Mouse (Mus musculus): Measurements from ENCODE around the gene Dhx57.
"Not testable (repeated sequence)": the region's sequence is repeated elsewhere in the genome, so short reads cannot be mapped to it uniquely, and the experiment has no call there.

Dhx57 gene

DNA sequence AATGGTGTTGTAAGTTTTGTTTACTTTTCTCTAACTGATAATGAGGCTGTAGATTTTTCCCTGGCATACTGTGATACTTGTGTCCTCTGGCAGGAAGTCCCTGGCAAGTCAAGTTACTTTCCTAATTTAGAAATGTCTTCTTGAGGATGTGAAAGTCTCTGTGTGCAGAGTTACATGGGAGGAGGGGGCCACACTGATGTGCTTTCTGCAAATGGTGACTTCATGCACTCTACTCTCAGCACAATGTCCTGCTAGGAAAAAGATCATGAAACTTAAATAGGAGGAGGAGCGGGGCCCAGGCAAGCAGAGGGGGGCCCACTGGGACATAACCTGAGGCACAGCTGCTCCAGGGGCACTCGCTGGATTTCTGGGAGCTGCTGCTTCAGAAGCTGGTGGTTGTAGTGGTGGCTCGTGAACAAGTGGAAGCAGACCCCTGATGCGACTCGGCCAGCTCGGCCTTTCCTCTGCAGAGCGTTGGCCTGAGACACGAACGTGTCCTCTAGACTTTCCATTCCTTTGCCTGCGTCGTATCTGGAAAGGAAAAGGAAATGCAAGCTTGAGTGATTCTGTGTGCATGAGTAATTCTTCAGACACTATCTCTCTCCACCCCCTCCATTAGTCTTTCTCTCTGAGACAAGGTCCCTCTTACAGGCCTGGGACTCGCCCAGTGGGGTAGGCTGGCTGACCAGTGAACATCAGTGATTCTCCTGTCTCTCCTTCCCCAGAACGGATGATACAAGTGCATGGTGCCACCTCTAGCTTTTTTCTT, 37.3 kb downstream of the Dhx57 start:
- peak; percentile 23 for DNase-seq

DNA sequence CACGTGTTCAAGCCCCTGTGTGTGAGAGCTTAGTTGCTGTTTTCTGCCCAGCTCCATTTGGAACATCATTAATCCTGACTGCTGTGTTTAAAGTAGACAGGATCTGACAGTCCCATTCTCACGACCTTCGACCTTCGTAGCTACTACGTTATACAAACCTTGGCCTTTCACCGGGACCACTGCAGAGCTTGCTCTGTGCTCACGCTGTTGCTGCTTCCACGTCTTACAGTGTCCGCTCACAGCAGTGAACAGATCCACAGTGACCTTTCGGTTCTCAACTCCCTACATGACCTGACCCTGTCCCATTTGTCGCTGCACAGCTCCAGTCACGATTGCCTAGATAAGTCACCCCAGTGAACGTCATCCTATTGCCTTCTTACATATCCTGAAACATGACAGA, 47.2 kb downstream of the Dhx57 start:
- DNase-seq, result no peak

DNA sequence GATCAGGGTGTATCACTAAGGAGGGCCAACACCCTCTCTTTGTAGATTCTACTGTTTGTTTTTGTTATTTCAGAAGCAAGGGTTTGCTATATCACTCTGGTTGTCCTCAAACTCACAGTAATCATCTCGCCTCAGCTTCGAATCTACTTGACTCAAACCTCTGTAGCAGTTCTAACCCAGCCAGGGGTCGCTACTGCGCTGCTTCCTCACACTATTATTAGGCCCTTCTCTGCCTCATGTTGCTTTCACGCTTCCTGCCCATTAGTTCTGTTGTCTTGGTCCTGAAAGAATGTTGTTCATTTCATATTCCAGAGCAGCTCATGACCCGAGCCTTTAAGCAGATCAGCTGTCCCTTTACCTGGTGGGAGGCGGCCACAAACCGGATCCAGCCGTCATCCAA, 48.7 kb downstream of the Dhx57 start:
- no peak for DNase-seq

DNA sequence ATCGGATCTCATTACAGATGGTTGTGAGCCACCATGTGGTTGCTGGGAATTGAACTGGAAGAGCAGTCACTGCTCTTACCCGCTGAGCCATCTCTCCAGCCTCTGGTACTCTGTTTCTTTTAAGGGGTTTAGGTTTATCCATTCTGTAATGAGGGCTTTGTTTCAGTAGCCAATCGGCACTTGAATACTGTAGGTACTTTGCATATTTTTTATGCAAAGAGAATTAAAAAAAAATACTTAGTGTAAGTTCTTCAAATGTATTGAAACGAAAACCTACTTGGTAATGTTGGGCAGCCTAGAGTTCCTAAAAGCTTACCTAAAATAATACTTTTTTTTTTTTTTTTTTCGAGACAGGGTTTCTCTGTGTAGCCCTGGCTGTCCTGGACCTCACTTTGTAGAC, 52.8 kb downstream of the Dhx57 start:
- no peak for DNase-seq

DNA sequence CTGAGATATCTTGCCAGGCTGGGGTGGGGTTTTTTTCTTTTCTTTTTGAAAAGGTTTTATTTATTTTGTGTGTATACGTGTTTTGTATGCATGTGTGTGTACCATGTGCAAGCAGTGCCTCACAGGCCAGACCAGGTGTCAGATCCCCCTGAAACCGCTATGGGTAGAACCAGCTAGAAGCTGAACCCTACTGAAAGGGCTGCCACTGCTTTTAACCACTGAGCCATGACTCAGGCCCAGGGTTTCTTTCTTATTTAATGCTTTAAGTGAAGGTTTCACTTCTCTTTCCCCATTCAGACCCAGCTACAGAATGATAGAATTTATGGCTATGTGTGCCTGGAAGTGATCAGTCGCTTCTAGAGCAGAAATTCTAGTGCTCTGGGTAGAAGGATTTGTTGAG, 53.5 kb downstream of the Dhx57 start:
- DNase-seq, result no peak

DNA sequence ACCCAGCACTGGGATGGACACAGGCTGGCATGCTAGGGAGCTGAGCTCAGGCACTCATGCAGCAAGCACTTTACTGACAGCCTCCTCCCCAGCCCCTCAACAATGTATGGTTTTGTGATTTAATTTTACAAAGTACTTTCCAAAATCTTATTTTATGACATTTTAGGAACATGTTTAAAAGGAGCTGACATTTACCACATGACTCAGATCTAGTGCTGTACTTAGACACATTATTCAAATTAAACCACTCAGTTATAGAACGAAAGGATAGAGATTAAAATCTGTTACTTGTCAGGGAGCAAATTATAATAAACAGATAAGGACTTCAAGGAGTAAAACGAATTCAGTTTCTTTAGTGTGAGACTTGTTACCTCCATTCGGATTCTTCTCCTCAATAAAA, 54.8 kb downstream of the Dhx57 start:
- no peak for DNase-seq

DNA sequence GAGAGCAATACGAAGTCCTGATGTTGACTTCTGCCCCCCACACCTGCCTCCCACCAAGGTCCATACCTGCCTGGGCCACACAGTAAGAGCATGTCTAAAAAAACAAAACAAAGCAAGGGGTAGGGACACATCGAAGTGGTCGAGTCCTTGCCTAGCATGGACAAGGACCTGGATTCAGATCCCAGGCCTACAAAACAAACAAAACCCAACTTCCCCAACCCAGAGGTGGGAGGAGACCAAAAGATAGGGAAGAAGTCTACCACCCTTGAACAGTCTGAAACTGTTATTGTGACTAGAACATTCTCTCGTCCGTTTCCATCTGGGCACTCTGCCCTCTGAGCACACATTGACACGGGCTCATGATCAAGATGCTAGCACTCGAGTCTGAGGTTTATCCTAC, 55.9 kb downstream of the Dhx57 start:
- DNase-seq, result no peak

DNA sequence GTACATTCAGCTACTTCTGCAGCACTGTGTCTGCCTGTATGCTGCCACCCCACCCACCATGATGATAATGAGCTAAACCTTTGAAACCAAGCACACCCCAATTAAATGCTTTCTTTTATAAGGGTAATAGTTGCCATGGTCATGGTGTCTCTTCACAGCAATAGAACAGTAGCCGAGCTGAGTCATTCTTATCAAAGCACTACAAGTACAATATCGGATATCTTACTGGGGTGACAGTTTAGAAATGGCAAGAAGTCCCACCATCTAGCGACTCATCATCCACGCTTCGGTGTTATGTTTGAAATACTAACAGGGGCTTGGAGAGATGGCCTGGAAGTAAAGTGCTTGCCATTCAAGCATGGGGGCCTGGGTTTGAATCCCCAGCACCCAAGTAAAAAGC, 56.4 kb downstream of the Dhx57 start:
- no peak for DNase-seq

DNA sequence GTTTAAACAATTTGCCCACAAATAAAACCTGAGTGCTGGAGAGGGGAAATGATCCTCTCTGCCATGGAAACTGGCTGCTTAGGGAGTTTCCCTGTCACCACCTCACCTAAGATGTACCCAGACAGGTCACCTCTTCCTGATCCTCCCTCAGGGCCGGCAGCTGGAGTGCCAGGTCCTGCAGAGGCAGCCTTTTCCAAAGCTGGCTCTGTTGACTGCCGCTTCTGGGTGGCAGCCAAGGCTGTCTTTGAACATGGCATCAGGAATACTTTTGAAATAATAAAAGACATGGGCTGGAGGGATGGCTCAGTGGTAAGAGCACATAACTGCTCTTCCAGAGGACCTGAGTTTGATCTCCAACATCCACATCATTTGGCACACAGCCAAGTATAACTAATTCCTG, 60.9 kb downstream of the Dhx57 start:
- no peak for DNase-seq

DNA sequence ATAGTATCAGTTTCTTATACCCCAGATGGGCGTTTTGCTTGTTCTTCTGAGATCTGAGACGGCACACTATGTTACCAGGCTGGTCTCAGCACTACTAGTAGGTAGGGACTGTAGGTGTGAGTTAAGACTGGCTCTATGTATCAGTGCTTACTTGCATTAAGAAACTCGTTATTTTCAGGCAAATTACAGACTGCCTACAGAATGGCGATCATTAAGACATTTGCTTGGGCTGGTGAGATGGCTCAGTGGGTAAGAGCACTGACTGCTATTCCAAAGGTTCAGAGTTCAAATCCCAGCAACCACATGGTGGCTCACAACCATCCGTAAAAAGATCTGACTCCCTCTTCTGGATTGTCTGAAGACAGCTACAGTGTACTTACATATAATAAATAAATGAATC, 65.1 kb downstream of the Dhx57 start:
- DNase-seq, result not testable (repeated sequence)

DNA sequence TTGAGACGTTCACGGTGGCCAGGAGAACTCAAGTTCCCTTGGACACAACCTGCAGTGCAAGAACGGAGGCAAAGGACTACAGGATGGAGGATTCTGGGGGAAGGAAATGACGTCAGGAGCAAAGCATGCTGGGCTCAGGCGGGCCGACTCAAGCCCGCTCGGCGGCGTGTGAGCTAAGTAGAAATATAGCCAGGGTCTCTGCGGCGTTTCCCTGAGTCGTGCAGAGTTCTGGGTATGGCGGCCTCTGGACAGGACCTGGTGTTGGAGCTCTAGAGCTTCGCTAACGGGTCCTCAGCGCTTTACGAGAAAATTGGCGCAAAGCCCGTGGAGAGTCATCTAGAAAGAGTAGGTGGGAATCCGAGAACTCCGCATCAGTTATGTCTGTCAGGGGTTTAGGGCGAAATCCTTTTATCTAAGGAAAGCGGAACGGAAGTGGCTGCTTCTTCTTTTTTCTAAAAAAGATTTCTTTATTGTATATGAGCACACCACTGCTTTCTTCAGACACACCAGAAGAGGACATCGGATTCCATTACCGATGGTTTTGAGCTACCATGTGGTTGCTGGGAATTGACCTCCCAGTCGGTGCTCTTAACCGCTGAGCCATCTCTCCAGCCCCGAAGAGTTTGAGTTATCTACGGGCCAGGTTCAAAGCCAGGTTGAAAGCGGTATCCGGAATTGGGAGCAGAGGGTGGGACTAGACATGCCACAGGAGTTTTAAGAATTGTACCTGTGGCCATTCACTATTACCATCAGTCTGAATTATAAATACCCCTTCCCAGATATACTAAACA, 65.8 kb downstream of the Dhx57 start, which contains the start of gene Gemin6:
Gemin6 (plus strand) TSS at position 116 of the 791 bp plus-strand sequence.
- DNase-seq, result peak; percentile 91

DNA sequence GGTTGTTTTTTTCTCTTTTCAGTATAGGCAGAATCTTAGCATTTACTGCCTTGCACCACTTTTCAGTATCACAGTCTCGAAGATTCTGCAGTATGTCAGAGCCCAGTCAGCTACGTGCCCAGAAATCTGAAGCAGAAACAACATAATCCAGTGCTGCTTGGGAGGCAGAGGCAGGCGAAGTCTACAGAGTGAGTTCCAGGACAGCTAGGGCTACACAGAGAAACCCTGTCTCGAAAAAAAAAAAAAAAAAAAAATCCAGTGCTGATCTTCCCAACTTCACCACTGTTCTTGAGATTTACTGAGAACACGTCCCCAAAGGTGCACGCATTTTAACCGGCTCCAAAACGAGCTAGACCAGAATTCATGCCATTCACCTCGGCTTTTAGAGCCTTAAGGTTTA, 66.4 kb downstream of the Dhx57 start:
- DNase-seq, result no peak

DNA sequence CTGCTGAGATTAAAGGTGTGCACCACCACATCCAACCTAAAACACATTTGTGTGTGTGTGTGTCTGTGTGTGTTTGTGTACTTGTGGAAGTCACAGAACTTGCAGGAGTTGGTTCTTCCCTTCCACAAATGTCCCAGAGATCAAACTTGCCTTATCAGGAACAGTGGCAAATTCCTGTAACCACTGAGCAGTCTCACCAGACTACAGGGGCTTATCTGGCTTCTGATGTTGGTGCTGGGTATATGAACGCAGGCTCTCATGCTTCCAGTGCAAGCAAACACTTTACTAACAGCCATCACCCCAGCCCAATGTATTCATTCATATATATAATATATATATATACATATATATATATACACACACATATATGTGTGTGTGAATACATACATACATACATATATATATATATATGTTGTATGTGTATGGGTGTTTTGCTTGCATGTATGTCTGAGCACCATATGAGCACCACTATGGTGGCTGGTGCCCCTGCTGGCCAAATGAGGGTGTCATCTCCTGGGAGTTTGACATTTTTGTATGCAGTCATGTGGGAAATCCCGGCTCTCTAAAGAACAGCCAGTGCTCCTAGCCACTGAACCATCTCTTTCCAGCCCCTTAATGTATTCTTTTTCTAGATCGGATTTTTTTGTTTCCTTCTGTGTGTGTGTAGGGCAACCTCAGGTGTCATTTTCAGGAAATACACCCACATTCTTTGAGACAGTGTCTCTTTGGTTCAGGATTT, 68.2 kb downstream of the Dhx57 start:
- no peak for DNase-seq

DNA sequence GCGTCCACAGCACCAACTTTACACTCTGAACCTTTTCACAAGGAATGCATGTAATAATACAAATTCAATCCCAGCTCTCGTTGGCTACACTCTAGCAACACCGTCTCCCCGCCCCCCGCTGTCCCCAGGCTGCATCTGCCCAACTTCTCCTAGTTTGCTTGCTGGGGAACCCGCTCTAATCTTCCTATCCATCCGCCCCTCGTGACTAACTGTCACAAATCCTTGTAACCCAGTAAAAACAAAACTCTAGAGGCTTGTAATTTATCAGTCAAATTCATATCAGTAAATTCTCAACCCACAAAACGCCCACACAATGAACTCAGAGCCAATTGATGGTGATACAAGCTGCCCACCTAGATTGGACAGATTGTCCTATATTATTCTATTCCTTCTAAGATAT, 69.1 kb downstream of the Dhx57 start:
- no peak for DNase-seq

DNA sequence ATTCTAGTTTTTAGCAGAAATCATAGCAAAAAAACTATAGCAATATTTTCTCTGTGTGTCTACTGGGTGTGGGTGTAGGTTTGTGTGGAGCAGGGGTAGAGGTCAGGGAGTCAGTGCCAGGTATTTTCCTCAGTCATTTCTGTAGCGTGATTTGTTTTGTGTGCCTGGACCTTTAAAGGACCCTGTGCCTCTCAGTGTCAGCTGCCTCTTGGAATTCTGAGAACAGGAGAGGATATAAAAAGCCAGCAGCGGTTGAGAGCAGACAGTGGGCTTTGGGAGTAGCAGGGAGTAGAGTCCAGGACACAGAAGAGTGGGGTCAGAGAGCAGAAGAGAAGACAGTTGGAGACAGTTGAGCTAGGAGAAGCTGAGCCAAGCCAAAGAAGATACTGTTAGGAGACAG, 70.1 kb downstream of the Dhx57 start:
- DNase-seq, result no peak

DNA sequence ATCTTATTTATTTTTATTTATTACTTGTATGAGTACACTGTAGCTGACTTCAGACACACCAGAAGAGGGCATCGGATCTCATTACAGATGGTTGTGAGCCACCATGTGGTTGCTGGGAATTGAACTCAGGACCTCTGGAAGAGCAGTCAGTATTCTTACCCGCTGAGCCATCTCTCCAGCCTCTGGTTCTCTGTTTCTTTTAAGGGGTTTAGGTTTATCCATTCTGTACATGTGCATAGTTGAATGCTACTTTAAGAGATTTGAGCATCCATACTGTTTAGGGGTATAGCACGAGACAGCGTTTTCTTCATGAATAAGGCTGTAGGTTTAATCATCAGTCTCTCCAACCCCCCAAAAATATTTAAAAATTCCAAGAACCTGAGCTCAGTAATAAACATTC, 76.3 kb downstream of the Dhx57 start:
- DNase-seq, result not testable (repeated sequence)

DNA sequence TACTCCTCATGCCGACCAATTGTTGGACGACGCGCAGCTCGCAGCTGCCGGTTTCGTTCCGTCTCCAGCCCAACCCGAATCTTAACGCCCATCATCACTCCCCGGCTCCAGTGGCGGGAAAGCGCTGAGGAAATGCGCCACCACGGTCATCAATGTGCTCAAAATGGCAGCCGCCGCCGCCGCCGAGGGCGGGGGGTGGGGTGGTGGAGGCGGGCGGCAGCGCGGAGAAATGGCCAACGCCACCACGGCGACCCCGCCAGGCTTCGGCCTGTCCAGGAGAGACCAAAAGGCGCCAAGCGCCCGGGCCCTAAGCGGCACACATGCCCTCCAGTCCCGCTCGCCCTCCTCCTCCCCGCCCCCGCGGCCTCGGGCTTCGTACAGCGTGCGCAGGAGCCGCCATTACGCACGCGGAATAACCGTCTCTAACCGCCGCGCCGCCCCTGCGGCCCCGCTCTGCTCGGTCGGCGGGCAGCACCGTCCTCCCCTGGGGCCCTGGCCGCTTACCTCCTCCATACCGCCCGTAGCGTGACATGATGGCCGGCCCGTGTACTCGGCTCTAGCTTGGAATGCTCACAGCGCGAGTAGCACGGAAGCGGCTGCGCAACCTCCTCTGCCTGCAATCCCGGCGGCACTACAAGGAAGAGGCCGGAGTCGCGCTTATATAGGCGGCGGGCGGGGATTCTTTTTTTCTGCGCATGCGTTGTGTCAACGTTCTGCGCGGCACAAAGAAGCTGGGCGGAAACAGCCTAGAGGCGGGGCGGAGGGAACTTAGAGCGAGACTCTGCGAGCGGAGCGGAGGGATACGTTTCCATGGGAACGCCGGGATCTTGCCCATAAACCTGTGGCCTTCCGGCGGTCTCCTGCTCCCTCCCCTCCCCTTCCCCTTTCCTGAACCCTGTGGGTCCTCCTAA, 83.3 kb downstream of the Dhx57 start, which contains the start of the genes Srsf7 and Ttc39d:
Srsf7 (minus strand) TSS at position 637 of the 911 bp plus-strand sequence.
Ttc39d (plus strand) TSS at position 790 of the 911 bp plus-strand sequence.
- DNase-seq, result peak; percentile 97

DNA sequence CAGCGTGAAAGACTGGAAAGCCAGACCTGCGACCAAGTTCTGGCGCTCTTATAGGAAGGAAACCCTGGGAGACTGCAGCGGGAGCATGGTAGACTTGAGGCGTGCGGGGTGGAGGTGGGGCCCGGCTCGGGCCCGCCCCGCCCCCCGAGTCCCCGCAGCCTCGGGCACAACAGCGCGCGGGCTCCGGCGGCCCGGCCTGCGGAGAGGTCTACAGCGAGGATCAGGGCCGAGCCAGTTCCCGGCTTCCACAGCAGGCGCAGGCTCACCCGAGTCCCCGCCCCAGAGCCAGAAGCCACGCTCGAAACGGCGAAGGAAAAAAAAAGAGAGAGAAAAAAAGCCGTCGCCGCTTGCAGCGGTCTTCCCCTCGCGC, 84.0 kb downstream of the Dhx57 start:
- no peak for DNase-seq

DNA sequence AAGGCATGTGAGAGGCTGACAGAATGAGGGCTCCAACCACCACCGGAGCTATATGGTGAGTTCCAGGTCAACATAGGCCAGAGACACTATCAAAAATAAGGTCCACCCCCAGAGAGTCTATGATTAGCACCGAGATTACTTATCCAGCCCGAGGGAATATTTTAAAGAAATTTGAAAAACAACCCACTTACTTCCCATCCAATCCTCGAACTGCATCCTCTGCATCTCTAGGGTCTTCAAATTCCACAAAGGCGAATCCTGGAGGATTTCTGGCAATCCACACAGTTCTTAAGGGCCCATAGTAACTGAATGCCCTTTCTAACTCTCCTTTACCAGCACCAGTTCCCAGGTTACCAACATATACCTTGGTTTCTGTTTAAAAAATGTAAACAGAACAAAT, 84.6 kb downstream of the Dhx57 start:
- DNase-seq, result no peak

DNA sequence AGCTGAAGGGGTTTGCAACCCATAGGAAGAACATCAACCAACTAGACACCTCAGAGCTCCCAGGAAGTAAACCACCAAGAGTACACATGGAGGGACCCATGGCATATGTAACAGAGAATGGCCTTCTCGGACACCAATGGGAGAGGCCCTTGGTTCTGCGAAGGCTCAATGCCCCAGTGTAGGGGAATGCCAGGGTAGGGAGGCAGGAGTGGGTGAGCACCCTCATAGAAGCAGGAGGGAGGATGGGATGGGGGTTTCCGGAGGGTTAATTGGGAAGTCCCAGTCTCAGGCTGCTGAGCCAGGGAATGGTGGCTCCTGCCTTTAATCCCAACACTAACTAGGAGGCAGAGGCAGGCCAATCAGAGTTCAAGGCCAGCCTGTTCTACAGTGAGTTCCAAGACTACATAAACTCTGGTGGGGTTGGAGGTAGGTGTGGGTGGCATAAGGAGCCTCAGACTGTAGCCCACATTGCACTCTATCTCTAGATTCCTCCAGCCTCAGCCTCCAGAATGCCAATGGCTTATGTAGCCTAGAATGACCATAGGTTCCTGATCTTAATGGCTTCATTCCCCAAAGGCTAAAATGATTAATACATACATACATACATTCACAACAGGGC, 91.0 kb downstream of the Dhx57 start:
- no peak for DNase-seq

DNA sequence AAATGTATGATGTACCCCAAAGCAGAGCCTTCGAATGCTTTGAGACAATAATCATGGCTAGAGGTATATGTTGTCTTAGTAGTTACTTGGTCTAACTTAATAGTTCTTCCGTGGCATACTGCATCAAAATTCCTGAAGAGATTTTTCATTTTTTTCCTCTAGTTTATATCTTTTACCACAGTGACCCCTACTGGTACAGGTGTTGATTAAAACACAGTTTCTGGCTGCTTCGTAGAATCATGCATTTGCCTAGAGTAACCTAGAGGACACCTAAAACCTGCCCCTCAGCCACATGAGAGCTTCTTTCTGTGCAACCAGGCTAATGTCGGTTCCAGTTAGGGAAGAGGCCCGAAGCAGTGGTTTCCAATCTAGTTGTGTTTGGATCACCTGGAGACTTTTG, 97.2 kb downstream of the Dhx57 start:
- DNase-seq, result no peak
